Mouse (Mus musculus): ENCODE data around the gene Coro1c. TPM values are rescaled to one million over a fixed set of nuclear protein-coding genes. Genes with fewer than 3 reads are reported as not detected.

Gene Coro1c
- polyA plus RNA-seq (2012; rRNA removed): 76.6 and 79.5 TPM in 2 replicates

DNA sequence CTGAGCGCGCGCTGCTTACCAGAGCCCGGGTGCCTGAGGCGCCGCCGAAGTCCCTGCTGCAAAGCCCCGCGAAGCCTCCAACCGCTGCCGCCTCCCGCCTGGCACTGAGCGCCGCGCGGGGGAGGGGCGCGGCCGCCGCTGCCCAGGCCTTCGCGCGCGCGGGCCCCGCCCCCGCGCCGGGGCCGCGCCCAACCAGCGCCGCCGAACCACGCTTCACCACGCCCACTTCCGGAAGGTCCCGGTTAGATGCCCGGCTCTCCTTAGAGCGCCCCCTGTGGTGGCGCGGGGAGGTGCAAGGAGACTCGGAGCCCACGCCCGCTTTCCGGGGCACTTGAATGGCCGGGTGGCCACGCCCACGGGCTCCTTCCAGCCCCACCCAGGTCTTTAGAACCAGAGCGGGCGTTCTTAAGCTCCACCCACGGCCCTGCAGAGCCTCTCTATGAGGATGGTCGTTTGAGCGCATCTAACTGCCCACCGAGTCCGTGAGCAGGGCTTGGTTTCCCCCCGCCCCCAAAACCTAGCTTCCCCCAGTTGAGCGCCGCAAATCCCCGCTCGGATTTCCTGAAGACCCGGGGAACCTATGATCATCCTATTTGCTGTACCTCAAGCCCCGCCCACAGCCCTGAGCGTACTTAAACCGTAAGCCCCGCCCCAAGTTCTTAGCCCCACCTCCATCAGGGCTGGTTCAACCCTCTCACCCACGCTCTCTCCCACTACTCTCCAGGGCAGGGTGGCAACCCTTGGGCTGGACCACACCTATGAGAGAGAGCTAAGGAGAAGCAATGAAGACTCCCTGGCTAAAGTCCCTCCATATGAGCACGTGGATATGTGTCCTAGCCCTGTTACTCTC, at the start of gene Coro1c:
TSS of gene Coro1c (minus strand) at position 167 of the 850 bp plus-strand sequence.

GRCm38 (mm10) chr5:113832490-113832901, 76.1 kb downstream of the Coro1c start, which contains the start of gene Selplg:
TSS of gene Selplg (minus strand) at chr5:113832644.

GRCm38 (mm10) chr5:113800280-113800679, 108.3 kb downstream of the Coro1c start, which contains the start of gene Tmem119:
TSS of gene Tmem119 (minus strand) at chr5:113800516.

Other genes with a start within 250 kb of the Coro1c start
- not detected in 2 replicates for gene 1700069L16Rik, start 184.0 kb downstream of the Coro1c start, polyA plus RNA-seq (2012; rRNA removed)
- 8.4 and 9.3 TPM in 2 replicates for gene Ficd, start 173.0 kb downstream of the Coro1c start, polyA plus RNA-seq (2012; rRNA removed)
- gene Sart3, start 136.2 kb downstream of the Coro1c start, polyA plus RNA-seq (2012; rRNA removed): 28.6 and 31.6 TPM in 2 replicates
- 142 and 156 TPM in 2 replicates for gene Iscu, start 136.0 kb downstream of the Coro1c start, polyA plus RNA-seq (2012; rRNA removed)
- 40.9 and 48.6 TPM in 2 replicates for gene Tmem119, start 108.2 kb downstream of the Coro1c start, polyA plus RNA-seq (2012; rRNA removed)
- gene Selplg, start 76.1 kb downstream of the Coro1c start, polyA plus RNA-seq (2012; rRNA removed): 25.6 and 26.6 TPM in 2 replicates
- 16.7 and 18.8 TPM in 2 replicates for gene Ssh1, start 85.1 kb upstream of the Coro1c start, polyA plus RNA-seq (2012; rRNA removed)
- 0.90 and 1.00 TPM in 2 replicates for gene Dao, start 94.9 kb upstream of the Coro1c start, polyA plus RNA-seq (2012; rRNA removed)
- gene Usp30, start 156.7 kb upstream of the Coro1c start, polyA plus RNA-seq (2012; rRNA removed): 27.5 and 40.6 TPM in 2 replicates
- 0.13 and 0.20 TPM in 2 replicates for gene Svop, start 182.8 kb upstream of the Coro1c start, polyA plus RNA-seq (2012; rRNA removed)
- gene Alkbh2, start 219.5 kb upstream of the Coro1c start, polyA plus RNA-seq (2012; rRNA removed): 15.4 and 19.7 TPM in 2 replicates
- gene Ung, start 221.6 kb upstream of the Coro1c start, polyA plus RNA-seq (2012; rRNA removed): 19.1 and 26.7 TPM in 2 replicates
- gene Acacb, start 237.8 kb upstream of the Coro1c start, polyA plus RNA-seq (2012; rRNA removed): 30.3 and 32.6 TPM in 2 replicates